Mouse (Mus musculus): ENCODE measurements around the gene Ulk1. TPM values are rescaled to one million over a fixed set of nuclear protein-coding genes. Genes with fewer than 3 reads are reported as not detected.
A peak's percentile ranks its signal among the peaks of the same experiment; 100 is the strongest.
"Not testable (repeated sequence)": the region's sequence is repeated elsewhere in the genome, so short reads cannot be mapped to it uniquely, and the experiment has no call there.

The Ulk1 gene
- polyA plus RNA-seq, 1 experiment from 2014 or later: 29.9 TPM

- H3K4me3 ChIP-seq (ENCODE audit: low read depth, low read length): no peak overlapping the region
- no peaks in the 10 kb centered on the region for H3K9me3 ChIP-seq (replicated peaks; ENCODE audit: control insufficient read depth, low read length, poor library complexity, severe bottlenecking)
- H3K9ac ChIP-seq (ENCODE audit: low read depth, low read length): no peak overlapping the region
- H3K27me3 ChIP-seq (ENCODE audit: control insufficient read depth, insufficient read depth, low read depth, low read length): no peaks in the 10 kb centered on the region
- ATAC-seq: no peak
- peaks cover 12% of the 10 kb centered on the region for H3K36me3 ChIP-seq (ENCODE audit: control insufficient read depth, insufficient read depth, low read length)
- no peak overlapping the region for H3K4me2 ChIP-seq (ENCODE audit: low read length)
- H3K4me1 ChIP-seq (ENCODE audit: control insufficient read depth, insufficient read depth, low read length): peaks cover 14% of the 10 kb centered on the region
- H3K27ac ChIP-seq (ENCODE audit: low read length): no peak overlapping the region
- WGBS: 93% methylated on average over 2 of the region's 2 CpGs
Observed at GRCm38 (mm10) chr5:110776141-110776540, 33.8 kb downstream of the Ulk1 start.

GRCm38 (mm10) chr5:110774511-110774910, 35.4 kb downstream of the Ulk1 start:
- Histone ChIP-seq H3K4me3 (ENCODE audit: low read depth, low read length) (no peak overlapping the region), H3K4me2 (ENCODE audit: low read length) (no peak overlapping the region), H3K4me1 (ENCODE audit: control insufficient read depth, insufficient read depth, low read length) (peaks cover 6% of the 10 kb centered on the region), H3K9ac (ENCODE audit: low read depth, low read length) (no peak overlapping the region), H3K27me3 (ENCODE audit: control insufficient read depth, insufficient read depth, low read depth, low read length) (no peaks in the 10 kb centered on the region), H3K36me3 (ENCODE audit: control insufficient read depth, insufficient read depth, low read length) (peaks cover 12% of the 10 kb centered on the region), H3K27ac (ENCODE audit: low read length) (no peak overlapping the region), H3K9me3 (replicated peaks; ENCODE audit: control insufficient read depth, low read length, poor library complexity, severe bottlenecking) (no peaks in the 10 kb centered on the region)
- no peak for ATAC-seq
- WGBS: 95% methylated on average over 11 of the region's 11 CpGs

DNA sequence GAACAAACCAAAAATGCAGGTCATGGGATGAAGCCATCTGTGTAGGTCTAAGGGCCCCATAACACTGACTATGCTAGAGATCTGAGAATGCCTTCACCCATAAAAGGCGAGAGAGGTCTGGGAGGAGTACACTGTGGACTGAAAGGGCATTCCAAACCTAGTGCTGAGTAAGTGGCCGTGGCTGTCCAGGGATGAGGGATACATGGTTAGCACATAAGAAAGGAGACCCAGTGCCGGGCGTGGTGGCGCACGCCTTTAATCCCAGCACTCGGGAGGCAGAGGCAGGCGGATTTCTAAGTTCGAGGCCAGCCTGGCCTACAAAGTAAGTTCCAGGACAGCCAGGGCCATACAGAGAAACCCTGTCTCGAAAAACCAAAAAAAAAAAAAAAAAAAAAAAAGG, 37.0 kb downstream of the Ulk1 start:
- not testable (repeated sequence) for ATAC-seq; H3K27me3 ChIP-seq (ENCODE audit: control insufficient read depth, insufficient read depth, low read depth, low read length); H3K9me3 ChIP-seq (replicated peaks; ENCODE audit: control insufficient read depth, low read length, poor library complexity, severe bottlenecking); H3K9ac ChIP-seq (ENCODE audit: low read depth, low read length); H3K27ac ChIP-seq (ENCODE audit: low read length); H3K4me3 ChIP-seq (ENCODE audit: low read depth, low read length); H3K4me2 ChIP-seq (ENCODE audit: low read length)
- 93% methylated on average over 9 of the region's 10 CpGs for WGBS
- Histone ChIP-seq H3K36me3 (ENCODE audit: control insufficient read depth, insufficient read depth, low read length) (peaks cover 12% of the 10 kb centered on the region), H3K4me1 (ENCODE audit: control insufficient read depth, insufficient read depth, low read length) (peaks cover 16% of the 10 kb centered on the region)

- H3K4me3 ChIP-seq (ENCODE audit: low read depth, low read length): peak within 1 kb of the TSS; percentile 94
- H3K27ac ChIP-seq (ENCODE audit: low read length): peak within 1 kb of the TSS; percentile 93
- H3K9ac ChIP-seq (ENCODE audit: low read depth, low read length): peak within 1 kb of the TSS; percentile 90
- H3K27me3 ChIP-seq (ENCODE audit: control insufficient read depth, insufficient read depth, low read depth, low read length): no peaks in the 10 kb centered on the region
- H3K36me3 ChIP-seq (ENCODE audit: control insufficient read depth, insufficient read depth, low read length): peaks cover 12% of the 10 kb centered on the region
- ATAC-seq: peak; percentile 98
- H3K4me2 ChIP-seq (ENCODE audit: low read length): peak within 1 kb of the TSS; percentile 76
- no peaks in the 10 kb centered on the region for H3K9me3 ChIP-seq (replicated peaks; ENCODE audit: control insufficient read depth, low read length, poor library complexity, severe bottlenecking)
- H3K4me1 ChIP-seq (ENCODE audit: control insufficient read depth, insufficient read depth, low read length): peaks cover 20% of the 10 kb centered on the region
- under 1% methylated on average over 67 of the region's 83 CpGs for WGBS
Observed at GRCm38 (mm10) chr5:110770448-110771158, 39.3 kb downstream of the Ulk1 start, which contains the start of gene Ep400. Gene Ep400, minus strand, starts transcription at chr5:110770717.

- Histone ChIP-seq H3K27me3 (ENCODE audit: control insufficient read depth, insufficient read depth, low read depth, low read length) (no peaks in the 10 kb centered on the region), H3K9ac (ENCODE audit: low read depth, low read length) (peak overlapping the region; percentile 90), H3K4me1 (ENCODE audit: control insufficient read depth, insufficient read depth, low read length) (peaks cover 20% of the 10 kb centered on the region), H3K4me2 (ENCODE audit: low read length) (peak overlapping the region; percentile 76), H3K27ac (ENCODE audit: low read length) (peak overlapping the region; percentile 93), H3K9me3 (replicated peaks; ENCODE audit: control insufficient read depth, low read length, poor library complexity, severe bottlenecking) (no peaks in the 10 kb centered on the region), H3K36me3 (ENCODE audit: control insufficient read depth, insufficient read depth, low read length) (peaks cover 9% of the 10 kb centered on the region), H3K4me3 (ENCODE audit: low read depth, low read length) (peak overlapping the region; percentile 94)
- peak; percentile 71 for ATAC-seq
- 0% methylated on average over 40 of the region's 58 CpGs for WGBS
Observed at GRCm38 (mm10) chr5:110770031-110770445, 39.9 kb downstream of the Ulk1 start.

DNA sequence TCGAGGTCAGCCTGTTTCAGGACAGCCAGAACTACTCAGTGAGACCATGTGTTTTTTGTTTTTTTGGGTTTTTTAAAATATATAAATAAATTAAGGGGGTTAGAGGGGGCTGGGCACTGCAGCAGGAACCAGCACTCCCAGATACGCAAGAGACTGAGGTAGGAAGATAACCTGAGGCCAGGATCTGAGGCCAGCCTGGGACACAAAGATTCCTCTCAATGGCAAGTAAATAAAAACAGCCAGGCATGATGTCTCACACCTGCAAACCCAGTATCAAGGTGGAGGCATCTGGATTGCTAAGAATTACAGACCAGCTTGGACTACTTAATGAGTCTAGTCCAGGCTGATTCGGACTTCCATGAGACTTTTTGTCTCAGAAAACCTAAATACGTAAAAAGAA, 40.6 kb downstream of the Ulk1 start:
- peak overlapping the region; percentile 76 for H3K4me2 ChIP-seq (ENCODE audit: low read length)
- peak overlapping the region; percentile 94 for H3K4me3 ChIP-seq (ENCODE audit: low read depth, low read length)
- H3K27me3 ChIP-seq (ENCODE audit: control insufficient read depth, insufficient read depth, low read depth, low read length): no peaks in the 10 kb centered on the region
- H3K27ac ChIP-seq (ENCODE audit: low read length): no peak overlapping the region
- H3K9ac ChIP-seq (ENCODE audit: low read depth, low read length): peak overlapping the region; percentile 90; the same call in 1 of the 2 replicates
- H3K9me3 ChIP-seq (replicated peaks; ENCODE audit: control insufficient read depth, low read length, poor library complexity, severe bottlenecking): no peaks in the 10 kb centered on the region
- H3K4me1 ChIP-seq (ENCODE audit: control insufficient read depth, insufficient read depth, low read length): peaks cover 20% of the 10 kb centered on the region
- peaks cover 2% of the 10 kb centered on the region; the same call in 1 of the 2 replicates for H3K36me3 ChIP-seq (ENCODE audit: control insufficient read depth, insufficient read depth, low read length)
- no peak for ATAC-seq
- 66% methylated on average over 4 of the region's 4 CpGs for WGBS

- Histone ChIP-seq H3K9me3 (replicated peaks; ENCODE audit: control insufficient read depth, low read length, poor library complexity, severe bottlenecking) (no peaks in the 10 kb centered on the region), H3K27me3 (ENCODE audit: control insufficient read depth, insufficient read depth, low read depth, low read length) (no peaks in the 10 kb centered on the region), H3K4me2 (ENCODE audit: low read length) (no peak overlapping the region), H3K27ac (ENCODE audit: low read length) (no peak overlapping the region), H3K4me1 (ENCODE audit: control insufficient read depth, insufficient read depth, low read length) (peaks cover 12% of the 10 kb centered on the region), H3K9ac (ENCODE audit: low read depth, low read length) (no peak overlapping the region), H3K4me3 (ENCODE audit: low read depth, low read length) (no peak overlapping the region), H3K36me3 (ENCODE audit: control insufficient read depth, insufficient read depth, low read length) (no peaks in the 10 kb centered on the region)
- WGBS: 96% methylated on average over 8 of the region's 8 CpGs
- ATAC-seq: no peak
Observed at GRCm38 (mm10) chr5:110763890-110764289, 46.0 kb downstream of the Ulk1 start.

GRCm38 (mm10) chr5:110745021-110745420, 64.9 kb downstream of the Ulk1 start:
- Histone ChIP-seq H3K4me2 (ENCODE audit: low read length) (no peak overlapping the region), H3K27ac (ENCODE audit: low read length) (no peak overlapping the region), H3K4me3 (ENCODE audit: low read depth, low read length) (no peak overlapping the region), H3K36me3 (ENCODE audit: control insufficient read depth, insufficient read depth, low read length) (peaks cover under 1% of the 10 kb centered on the region; the same call in 1 of the 2 replicates), H3K9me3 (replicated peaks; ENCODE audit: control insufficient read depth, low read length, poor library complexity, severe bottlenecking) (no peaks in the 10 kb centered on the region), H3K9ac (ENCODE audit: low read depth, low read length) (no peak overlapping the region), H3K4me1 (ENCODE audit: control insufficient read depth, insufficient read depth, low read length) (no peaks in the 10 kb centered on the region), H3K27me3 (ENCODE audit: control insufficient read depth, insufficient read depth, low read depth, low read length) (no peaks in the 10 kb centered on the region)
- WGBS: 73% methylated on average over 1 of the region's 1 CpGs
- no peak for ATAC-seq

DNA sequence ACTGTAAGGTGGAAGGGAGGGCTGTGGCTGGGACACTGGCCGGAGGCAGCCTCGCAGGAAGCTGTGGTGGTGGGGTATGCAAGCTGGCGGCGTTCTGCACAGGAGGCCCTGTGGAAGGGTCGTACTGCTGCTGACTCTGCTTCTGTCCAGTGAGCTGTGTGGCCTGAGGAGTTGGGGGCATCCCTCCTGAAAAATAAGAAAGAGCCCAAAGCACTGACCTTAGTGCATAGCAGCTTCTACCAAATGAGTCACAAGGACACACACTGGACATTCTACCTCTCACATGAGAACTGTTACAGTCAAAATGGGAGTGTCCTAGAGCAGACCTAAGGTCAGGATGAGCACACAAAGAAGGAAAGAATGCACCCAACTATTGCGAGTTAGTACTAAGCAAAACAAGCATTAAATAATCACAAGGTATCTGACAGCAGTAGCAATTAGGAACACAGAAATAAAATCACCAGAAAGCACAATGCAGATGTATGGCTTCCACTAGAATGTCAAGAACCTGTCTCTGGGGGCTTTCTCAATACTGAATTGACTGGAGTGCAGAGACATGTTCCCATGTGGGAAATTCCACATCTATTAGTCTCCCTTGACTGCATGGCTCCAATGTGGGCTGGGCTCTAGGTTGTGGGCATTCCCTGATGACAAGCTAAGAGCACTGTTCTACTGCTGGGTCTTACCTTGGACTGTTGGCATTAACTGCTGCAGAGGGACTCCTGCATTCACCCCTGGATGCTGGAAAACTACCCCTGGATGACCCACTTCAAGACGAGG, 70.2 kb downstream of the Ulk1 start:
- Histone ChIP-seq H3K4me2 (ENCODE audit: low read length) (no peak overlapping the region), H3K27me3 (ENCODE audit: control insufficient read depth, insufficient read depth, low read depth, low read length) (no peaks in the 10 kb centered on the region), H3K27ac (ENCODE audit: low read length) (no peak overlapping the region), H3K4me1 (ENCODE audit: control insufficient read depth, insufficient read depth, low read length) (no peaks in the 10 kb centered on the region), H3K36me3 (ENCODE audit: control insufficient read depth, insufficient read depth, low read length) (peaks cover 16% of the 10 kb centered on the region), H3K9ac (ENCODE audit: low read depth, low read length) (no peak overlapping the region), H3K9me3 (replicated peaks; ENCODE audit: control insufficient read depth, low read length, poor library complexity, severe bottlenecking) (no peaks in the 10 kb centered on the region), H3K4me3 (ENCODE audit: low read depth, low read length) (no peak overlapping the region)
- 98% methylated on average over 7 of the region's 7 CpGs for WGBS
- ATAC-seq: no peak

Measured in midbrain, embryonic 16.5 days (tissue).